Mouse (Mus musculus) lung, adult 2 months (tissue): Measurements from ENCODE around the gene Chfr.

Experiments used
- CTCF ChIP-seq: fragments of 200-500 bp; IDR thresholded peaks from 2 replicates; pipeline ENCODE4 v1.5.1; 2011; ENCODE audit warnings: mild to moderate bottlenecking, low read length, control low read depth; ENCODE audit not compliant: insufficient read depth
- POLR2A ChIP-seq: fragments of 200-500 bp; IDR thresholded peaks from 2 replicates; pipeline ENCODE4 v1.6.1; 2011; ENCODE audit warnings: low read depth, mild to moderate bottlenecking, control low read depth, low read length, borderline replicate concordance; ENCODE audit errors: extremely low read depth

DNA sequence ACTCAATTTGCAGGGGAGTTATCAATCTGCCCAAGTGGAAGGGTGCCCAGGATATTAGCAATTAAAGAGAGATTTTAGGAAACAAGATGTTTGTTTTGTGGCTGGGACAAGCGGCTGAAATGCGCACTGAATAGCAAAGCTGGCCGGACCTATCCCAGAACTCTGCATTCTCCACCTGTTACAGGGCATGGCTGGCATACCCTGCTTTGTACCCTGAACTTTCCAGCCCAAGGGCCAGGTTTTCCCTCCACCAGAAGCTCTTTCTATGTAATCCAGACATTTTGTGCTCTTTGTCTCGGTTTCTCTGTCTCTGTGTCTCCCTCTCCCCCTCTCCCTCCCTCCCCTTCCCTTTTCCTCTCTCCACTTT lies 40.8 kb upstream of the Chfr start:
- no peak for TF ChIP-seq POLR2A
- no peak for TF ChIP-seq CTCF
